Mouse (Mus musculus): ENCODE measurements around the gene Tmeff1. TPM values are rescaled to one million over a fixed set of nuclear protein-coding genes. Genes with fewer than 3 reads are reported as not detected.

The Tmeff1 gene
- polyA plus RNA-seq, 1 experiment: 39.8 TPM

- TF ChIP-seq POLR2A (IDR thresholded peaks at IDR 0.05; ENCODE audit: control insufficient read depth, low read depth, low read length) (no peak), CTCF (IDR thresholded peaks at IDR 0.05; ENCODE audit: control insufficient read depth, insufficient read depth, insufficient replicate concordance, low read depth, low read length) (no peak)
- Histone ChIP-seq H3K4me3 (ENCODE audit: control insufficient read depth, low read depth, low read length) (no peak overlapping the region), H3K27me3 (ENCODE audit: control insufficient read depth, insufficient read depth, low read length) (no peaks in the 10 kb centered on the region), H3K4me1 (ENCODE audit: control insufficient read depth, insufficient read depth, low read length) (peaks cover under 1% of the 10 kb centered on the region), H3K36me3 (ENCODE audit: control insufficient read depth, insufficient read depth, low read length) (no peaks in the 10 kb centered on the region), H3K27ac (ENCODE audit: control insufficient read depth, insufficient read depth, low read depth, low read length) (peak overlapping the region; percentile 32; the same call in 1 of the 2 replicates)
Measured at GRCm38 (mm10) chr4:48622246-48622645, 37.3 kb downstream of the Tmeff1 start.

GRCm38 (mm10) chr4:48622946-48623345 lies 38.0 kb downstream of the Tmeff1 start:
- TF ChIP-seq CTCF (IDR thresholded peaks at IDR 0.05; ENCODE audit: control insufficient read depth, insufficient read depth, insufficient replicate concordance, low read depth, low read length): no peak
- no peak for TF ChIP-seq POLR2A (IDR thresholded peaks at IDR 0.05; ENCODE audit: control insufficient read depth, low read depth, low read length)
- Histone ChIP-seq H3K27ac (ENCODE audit: control insufficient read depth, insufficient read depth, low read depth, low read length) (peak overlapping the region; percentile 39), H3K4me3 (ENCODE audit: control insufficient read depth, low read depth, low read length) (no peak overlapping the region), H3K4me1 (ENCODE audit: control insufficient read depth, insufficient read depth, low read length) (no peaks in the 10 kb centered on the region; the same call in 1 of the 2 replicates), H3K27me3 (ENCODE audit: control insufficient read depth, insufficient read depth, low read length) (no peaks in the 10 kb centered on the region), H3K36me3 (ENCODE audit: control insufficient read depth, insufficient read depth, low read length) (no peaks in the 10 kb centered on the region)

GRCm38 (mm10) chr4:48624961-48625360 lies 40.0 kb downstream of the Tmeff1 start:
- no peak overlapping the region for H3K27ac ChIP-seq (ENCODE audit: control insufficient read depth, insufficient read depth, low read depth, low read length)
- no peak overlapping the region for H3K4me3 ChIP-seq (ENCODE audit: control insufficient read depth, low read depth, low read length)
- TF ChIP-seq CTCF (IDR thresholded peaks at IDR 0.05; ENCODE audit: control insufficient read depth, insufficient read depth, insufficient replicate concordance, low read depth, low read length): no peak
- no peaks in the 10 kb centered on the region for H3K36me3 ChIP-seq (ENCODE audit: control insufficient read depth, insufficient read depth, low read length)
- no peaks in the 10 kb centered on the region for H3K27me3 ChIP-seq (ENCODE audit: control insufficient read depth, insufficient read depth, low read length)
- no peaks in the 10 kb centered on the region; the same call in 1 of the 2 replicates for H3K4me1 ChIP-seq (ENCODE audit: control insufficient read depth, insufficient read depth, low read length)

GRCm38 (mm10) chr4:48625836-48626235 lies 40.9 kb downstream of the Tmeff1 start:
- no peaks in the 10 kb centered on the region; the same call in 1 of the 2 replicates for H3K4me1 ChIP-seq (ENCODE audit: control insufficient read depth, insufficient read depth, low read length)
- no peak overlapping the region for H3K27ac ChIP-seq (ENCODE audit: control insufficient read depth, insufficient read depth, low read depth, low read length)
- no peaks in the 10 kb centered on the region for H3K27me3 ChIP-seq (ENCODE audit: control insufficient read depth, insufficient read depth, low read length)
- no peaks in the 10 kb centered on the region for H3K36me3 ChIP-seq (ENCODE audit: control insufficient read depth, insufficient read depth, low read length)
- TF ChIP-seq POLR2A (IDR thresholded peaks at IDR 0.05; ENCODE audit: control insufficient read depth, low read depth, low read length) (no peak), CTCF (IDR thresholded peaks at IDR 0.05; ENCODE audit: control insufficient read depth, insufficient read depth, insufficient replicate concordance, low read depth, low read length) (no peak)
- H3K4me3 ChIP-seq (ENCODE audit: control insufficient read depth, low read depth, low read length): no peak overlapping the region

- Histone ChIP-seq H3K27me3 (ENCODE audit: control insufficient read depth, insufficient read depth, low read length) (no peaks in the 10 kb centered on the region), H3K36me3 (ENCODE audit: control insufficient read depth, insufficient read depth, low read length) (no peaks in the 10 kb centered on the region), H3K4me1 (ENCODE audit: control insufficient read depth, insufficient read depth, low read length) (no peaks in the 10 kb centered on the region), H3K4me3 (ENCODE audit: control insufficient read depth, low read depth, low read length) (no peak overlapping the region), H3K27ac (ENCODE audit: control insufficient read depth, insufficient read depth, low read depth, low read length) (no peak overlapping the region)
- TF ChIP-seq POLR2A (IDR thresholded peaks at IDR 0.05; ENCODE audit: control insufficient read depth, low read depth, low read length) (no peak), CTCF (IDR thresholded peaks at IDR 0.05; ENCODE audit: control insufficient read depth, insufficient read depth, insufficient replicate concordance, low read depth, low read length) (no peak)
Measured at GRCm38 (mm10) chr4:48629445-48629844, 44.5 kb downstream of the Tmeff1 start.

GRCm38 (mm10) chr4:48633529-48633928 lies 48.6 kb downstream of the Tmeff1 start:
- Histone ChIP-seq H3K27ac (ENCODE audit: control insufficient read depth, insufficient read depth, low read depth, low read length) (no peak overlapping the region), H3K36me3 (ENCODE audit: control insufficient read depth, insufficient read depth, low read length) (no peaks in the 10 kb centered on the region), H3K4me3 (ENCODE audit: control insufficient read depth, low read depth, low read length) (no peak overlapping the region), H3K4me1 (ENCODE audit: control insufficient read depth, insufficient read depth, low read length) (no peaks in the 10 kb centered on the region), H3K27me3 (ENCODE audit: control insufficient read depth, insufficient read depth, low read length) (no peaks in the 10 kb centered on the region)
- TF ChIP-seq POLR2A (IDR thresholded peaks at IDR 0.05; ENCODE audit: control insufficient read depth, low read depth, low read length) (no peak), CTCF (IDR thresholded peaks at IDR 0.05; ENCODE audit: control insufficient read depth, insufficient read depth, insufficient replicate concordance, low read depth, low read length) (no peak)

- Histone ChIP-seq H3K4me3 (ENCODE audit: control insufficient read depth, low read depth, low read length) (no peak overlapping the region), H3K27me3 (ENCODE audit: control insufficient read depth, insufficient read depth, low read length) (no peaks in the 10 kb centered on the region), H3K4me1 (ENCODE audit: control insufficient read depth, insufficient read depth, low read length) (no peaks in the 10 kb centered on the region), H3K36me3 (ENCODE audit: control insufficient read depth, insufficient read depth, low read length) (no peaks in the 10 kb centered on the region), H3K27ac (ENCODE audit: control insufficient read depth, insufficient read depth, low read depth, low read length) (no peak overlapping the region)
- peak; percentile 53; the same call in 1 of the 2 replicates for TF ChIP-seq CTCF (IDR thresholded peaks at IDR 0.05; ENCODE audit: control insufficient read depth, insufficient read depth, insufficient replicate concordance, low read depth, low read length)
- no peak for TF ChIP-seq POLR2A (IDR thresholded peaks at IDR 0.05; ENCODE audit: control insufficient read depth, low read depth, low read length)
Measured at GRCm38 (mm10) chr4:48634058-48634457, 49.1 kb downstream of the Tmeff1 start.

GRCm38 (mm10) chr4:48636831-48637230 lies 51.9 kb downstream of the Tmeff1 start:
- H3K27ac ChIP-seq (ENCODE audit: control insufficient read depth, insufficient read depth, low read depth, low read length): no peak overlapping the region
- H3K4me3 ChIP-seq (ENCODE audit: control insufficient read depth, low read depth, low read length): no peak overlapping the region
- H3K4me1 ChIP-seq (ENCODE audit: control insufficient read depth, insufficient read depth, low read length): no peaks in the 10 kb centered on the region
- no peaks in the 10 kb centered on the region for H3K27me3 ChIP-seq (ENCODE audit: control insufficient read depth, insufficient read depth, low read length)
- no peaks in the 10 kb centered on the region for H3K36me3 ChIP-seq (ENCODE audit: control insufficient read depth, insufficient read depth, low read length)
- TF ChIP-seq POLR2A (IDR thresholded peaks at IDR 0.05; ENCODE audit: control insufficient read depth, low read depth, low read length): no peak
